Mouse (Mus musculus) granulocyte monocyte progenitor cell, adult 5-6 weeks (primary cell): Measurements from ENCODE around the gene Adamtsl3. TPM values are rescaled to one million over a fixed set of nuclear protein-coding genes. Genes with fewer than 3 reads are reported as not detected.

Experiments
- ATAC-seq: replicated peaks from 2 replicates; pipeline ENCODE4 v1.8.0; 2016; ENCODE audit warnings: mild to moderate bottlenecking, moderate TSS enrichment, inconsistent platforms; ENCODE audit not compliant: poor library complexity, severe bottlenecking
- total RNA-seq, 2 experiments: library from RNA; stranded (forward) in 1 of 2; stranded (reverse) in 1 of 2; fragments of 200-712, 200-1000 nt in 1 of 2; fragments of >200 nt in 1 of 2; fragmentation: Nextera tagmentation in 1 of 2; gene quantifications; 2 replicates each; pipeline ENCODE4 v1.2.3; 2014 to 2017

Gene Adamtsl3
- total RNA-seq, 2 experiments from 2014 or later = not detected

DNA sequence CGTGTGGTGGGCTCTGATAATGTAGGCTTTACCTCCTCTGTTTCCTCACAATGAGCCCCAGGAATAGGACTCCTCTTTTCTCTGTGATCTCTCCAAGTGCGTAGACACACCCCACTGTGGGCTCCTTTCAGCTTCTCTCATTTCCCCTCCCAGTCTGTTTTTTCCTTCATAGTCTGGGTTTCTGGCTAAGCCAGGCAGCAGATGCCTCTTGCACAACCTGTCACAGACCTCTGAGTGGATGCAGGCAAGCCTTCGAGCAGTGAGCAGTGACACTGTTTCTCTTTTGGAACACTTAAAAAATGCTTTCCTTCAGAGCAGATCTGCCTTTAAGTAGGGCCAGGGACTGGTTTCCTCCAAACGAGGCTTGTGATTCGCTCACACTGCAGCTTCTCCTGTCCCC lies 24.2 kb downstream of the Adamtsl3 start:
- peak; percentile 80 for ATAC-seq

DNA sequence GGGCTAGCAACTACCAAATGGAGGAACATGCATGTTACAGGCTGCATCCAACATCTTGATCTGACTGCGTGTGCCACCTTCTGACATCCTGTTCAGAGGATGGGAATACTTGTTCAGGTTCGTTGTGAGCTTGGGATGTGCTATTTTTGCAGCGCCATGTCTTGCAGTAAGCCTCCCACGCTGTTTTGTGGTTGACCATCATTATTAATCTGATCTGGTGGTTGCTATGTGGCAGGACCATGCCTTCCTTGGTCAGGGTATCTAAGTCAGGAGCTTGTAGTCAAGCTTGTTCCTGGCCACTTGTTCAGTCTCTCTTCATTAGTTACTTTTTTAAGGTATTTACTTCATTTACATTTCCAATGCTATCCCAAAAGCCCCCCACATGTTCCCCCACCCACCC lies 24.7 kb downstream of the Adamtsl3 start:
- ATAC-seq = no peak

DNA sequence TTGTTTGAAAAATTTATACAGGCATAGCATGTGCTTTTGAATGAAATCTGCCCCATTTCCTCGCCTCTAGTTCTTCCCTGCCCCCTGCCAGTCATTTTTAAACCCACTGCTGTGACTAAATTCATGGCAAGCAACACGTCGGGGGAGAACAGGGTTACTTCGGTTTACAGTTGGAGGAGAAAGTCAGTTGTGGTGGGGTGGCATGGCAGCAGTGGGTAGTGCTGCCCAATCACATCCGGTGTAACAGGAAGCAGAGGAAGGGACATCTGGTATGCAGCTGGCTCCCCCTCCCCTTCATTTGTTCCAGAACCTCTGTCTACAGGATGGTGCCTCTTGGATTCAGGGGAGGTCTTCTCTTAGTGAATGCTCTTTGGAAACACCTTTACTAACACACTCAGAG lies 25.6 kb downstream of the Adamtsl3 start:
- peak; percentile 67 for ATAC-seq

DNA sequence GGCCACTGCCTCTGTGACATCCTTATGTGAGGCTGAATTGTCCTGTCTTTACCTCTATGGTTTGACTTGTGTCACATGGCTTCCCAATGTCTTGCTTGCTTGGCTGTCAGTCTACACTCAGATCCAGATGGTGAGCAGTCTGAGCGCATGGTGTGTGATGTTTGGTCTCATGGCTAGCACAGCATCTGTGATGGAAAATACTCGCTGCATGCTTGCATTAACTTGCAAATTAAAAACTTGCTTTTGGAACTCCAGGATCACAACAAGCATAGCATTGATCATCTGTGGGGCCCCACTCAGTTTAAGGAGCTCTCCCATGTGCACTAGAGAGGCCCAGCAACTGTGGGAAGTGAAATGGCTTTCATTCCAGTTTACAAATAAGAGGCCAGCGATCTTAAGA lies 29.1 kb downstream of the Adamtsl3 start:
- no peak for ATAC-seq

DNA sequence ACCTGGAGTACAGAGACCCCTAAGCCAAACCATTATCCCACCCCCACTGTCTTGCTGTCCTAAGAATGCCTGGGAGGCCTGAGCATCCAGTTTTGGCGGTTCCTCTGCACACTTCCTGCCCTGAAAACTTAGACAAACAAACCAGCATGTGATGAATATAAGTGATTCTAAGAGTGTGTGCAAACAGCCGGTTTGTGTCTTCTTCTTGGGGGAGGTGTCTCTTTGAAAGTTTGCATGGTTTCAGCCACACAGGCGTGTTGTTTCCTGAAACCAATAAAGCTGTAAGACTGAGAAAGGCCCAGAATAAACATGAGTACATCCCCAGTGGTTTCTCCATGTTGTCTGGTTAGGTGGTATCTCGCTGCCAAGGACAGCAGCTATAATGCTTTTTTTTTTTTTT lies 30.6 kb downstream of the Adamtsl3 start:
- no peak for ATAC-seq

DNA sequence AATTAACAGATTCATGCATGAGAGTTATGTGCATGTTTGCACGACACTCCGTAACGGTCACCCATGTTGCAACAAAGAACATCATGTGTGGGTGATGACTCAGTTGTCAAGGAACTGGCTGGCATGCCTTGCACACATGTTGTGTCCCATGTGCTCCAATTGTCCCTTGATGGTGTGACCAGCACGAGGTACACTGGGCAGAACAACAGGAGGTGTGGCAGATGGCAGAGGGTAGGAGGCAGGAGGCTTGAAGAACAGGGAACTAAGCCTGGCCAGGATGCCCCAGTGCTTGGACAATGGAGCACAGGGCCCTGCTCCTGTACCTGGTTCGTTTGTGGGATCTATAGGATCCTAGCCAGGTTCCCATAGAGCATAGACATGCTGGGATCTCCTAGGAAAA lies 31.0 kb downstream of the Adamtsl3 start:
- no peak for ATAC-seq

DNA sequence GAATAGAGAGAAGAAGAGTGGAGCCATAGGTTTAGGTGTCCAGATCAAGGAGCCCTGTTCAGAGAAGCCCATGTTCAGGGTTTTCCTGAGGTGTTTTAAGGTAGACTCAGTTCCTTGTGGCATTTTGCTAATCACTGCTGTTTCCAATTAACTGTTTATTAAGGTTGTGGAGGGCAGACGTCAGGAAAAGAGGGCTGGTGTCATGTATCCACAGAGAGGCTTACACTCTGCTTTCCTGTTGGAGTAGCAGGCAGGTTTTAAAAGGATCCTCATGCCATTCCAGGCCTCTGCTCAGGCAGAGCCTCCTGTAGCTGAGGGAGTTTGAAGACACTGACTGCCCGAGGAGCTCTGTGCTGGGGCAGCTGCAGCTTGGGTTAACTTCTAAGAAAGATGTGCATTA lies 32.6 kb downstream of the Adamtsl3 start:
- ATAC-seq = no peak

DNA sequence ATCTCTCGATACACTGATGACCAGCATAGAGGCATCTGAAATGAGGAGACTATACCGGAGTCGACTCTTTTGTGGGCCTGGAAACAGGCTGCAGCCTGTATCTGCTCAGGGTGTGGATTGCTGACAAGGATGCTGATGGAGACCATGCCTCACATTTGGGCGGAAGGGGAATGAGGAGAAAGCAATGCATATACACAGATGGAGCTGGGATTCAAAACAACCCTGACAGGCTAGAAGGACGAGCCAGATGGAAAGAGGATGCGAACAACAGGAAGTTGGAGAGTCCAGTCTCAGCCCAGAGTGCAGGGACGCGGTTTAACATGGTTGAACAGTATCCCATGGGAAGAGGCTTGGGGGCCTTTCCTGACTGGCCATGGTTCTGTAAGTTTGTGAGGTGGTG lies 34.6 kb downstream of the Adamtsl3 start:
- no peak for ATAC-seq

DNA sequence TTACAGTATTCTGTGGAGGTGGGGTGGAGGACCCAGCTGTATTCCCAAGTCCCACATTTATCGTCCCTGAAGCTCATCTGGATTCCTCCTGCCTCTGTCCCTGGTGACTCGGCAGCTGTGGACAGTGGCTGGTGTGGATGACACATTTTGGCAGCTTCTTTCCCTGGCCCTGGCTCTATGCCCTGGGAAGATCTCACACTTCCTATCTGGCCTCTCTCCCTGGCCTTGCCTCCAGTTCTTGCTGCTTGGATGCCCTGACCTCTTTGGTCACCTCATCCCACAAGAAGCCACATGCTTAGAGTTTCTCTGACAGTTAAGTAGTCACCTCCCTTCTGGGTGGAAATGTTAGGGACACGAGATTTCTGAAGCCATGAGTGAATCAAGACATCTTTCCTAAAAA lies 35.9 kb downstream of the Adamtsl3 start:
- no peak for ATAC-seq

DNA sequence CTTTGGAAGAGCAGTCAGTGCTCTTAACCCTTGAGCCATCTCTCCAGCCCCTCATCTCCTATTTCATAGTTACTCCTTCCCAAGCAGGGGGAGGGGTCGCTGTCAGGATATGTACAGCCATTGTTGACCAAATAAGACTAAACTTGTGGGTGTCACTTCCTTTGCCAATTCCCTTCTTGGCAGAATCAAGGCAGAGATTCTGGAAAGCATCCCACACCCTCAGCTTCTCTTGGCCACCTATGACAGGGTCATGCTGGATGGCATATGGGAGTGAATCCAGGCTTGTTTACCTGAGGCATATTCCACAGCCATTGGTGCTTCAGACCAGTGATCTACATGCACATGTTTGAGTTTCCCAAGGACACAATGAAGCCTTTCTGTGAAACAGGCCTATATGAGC lies 42.8 kb downstream of the Adamtsl3 start:
- ATAC-seq = no peak

DNA sequence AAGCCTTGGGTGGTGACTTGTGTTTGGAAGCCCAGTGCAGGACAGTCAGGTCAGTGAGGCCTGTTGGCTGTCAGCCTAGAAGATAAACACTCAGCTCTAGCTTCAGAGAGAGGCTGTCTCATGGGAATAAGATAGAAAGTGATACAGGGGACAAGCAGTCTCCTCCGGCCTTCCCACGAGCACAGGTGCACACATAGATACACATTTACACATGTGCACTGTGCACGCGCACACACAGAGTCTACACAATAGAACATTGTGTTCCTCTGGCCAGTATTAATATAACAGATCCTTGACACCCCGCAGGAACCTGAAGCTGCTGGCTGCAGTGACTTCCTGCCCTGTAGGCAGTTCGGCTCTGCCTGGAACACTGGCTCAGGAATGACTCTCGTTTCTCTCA lies 44.3 kb downstream of the Adamtsl3 start:
- ATAC-seq = no peak

DNA sequence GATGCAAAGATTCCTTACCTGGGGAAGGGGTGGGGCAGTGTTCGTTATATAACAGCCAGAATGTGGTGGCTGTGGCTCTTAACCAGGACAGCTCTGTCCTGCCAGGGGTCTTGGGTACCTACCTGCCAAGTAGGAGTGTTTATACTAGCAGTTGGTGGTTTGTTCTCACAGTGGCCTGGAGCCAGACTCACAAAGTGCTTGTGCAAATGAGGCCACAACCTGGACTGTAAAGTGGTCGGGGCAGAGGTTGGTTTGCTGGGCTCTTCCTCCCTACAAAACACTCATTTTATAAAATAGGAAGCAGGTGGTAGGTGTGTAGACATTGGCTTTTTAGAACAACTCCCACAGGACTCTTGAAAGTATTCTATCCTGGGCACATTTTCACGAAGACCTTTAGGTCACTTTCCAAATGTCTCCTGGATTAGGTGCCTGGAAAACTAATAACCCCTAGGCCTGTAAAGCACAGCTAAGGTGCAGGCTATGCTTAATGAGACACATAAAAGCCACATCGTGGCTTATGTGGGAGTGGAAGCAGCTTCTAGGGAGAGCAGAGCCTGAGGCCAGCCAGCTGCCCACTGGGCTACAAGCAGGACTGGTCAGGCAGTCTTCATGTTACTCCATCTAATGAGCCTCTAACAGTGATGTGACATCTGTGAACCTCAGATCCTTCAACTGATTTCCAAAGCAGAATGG lies 47.5 kb downstream of the Adamtsl3 start:
- ATAC-seq = no peak

DNA sequence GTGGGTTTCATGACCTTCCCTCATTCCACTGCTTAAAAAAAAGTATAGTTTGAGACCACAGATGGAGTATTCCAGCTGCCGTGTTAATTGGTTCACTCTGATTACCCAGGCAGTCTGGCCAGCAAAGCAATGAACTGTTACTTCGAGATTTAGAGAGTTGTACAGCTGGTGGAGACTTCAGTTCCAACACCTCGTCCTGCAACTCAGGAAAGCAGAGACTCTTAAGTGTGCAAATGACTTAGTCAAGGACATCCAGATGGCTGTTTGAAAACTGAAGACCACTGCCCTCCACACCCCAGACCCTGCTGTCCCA lies 48.0 kb downstream of the Adamtsl3 start:
- no peak for ATAC-seq

DNA sequence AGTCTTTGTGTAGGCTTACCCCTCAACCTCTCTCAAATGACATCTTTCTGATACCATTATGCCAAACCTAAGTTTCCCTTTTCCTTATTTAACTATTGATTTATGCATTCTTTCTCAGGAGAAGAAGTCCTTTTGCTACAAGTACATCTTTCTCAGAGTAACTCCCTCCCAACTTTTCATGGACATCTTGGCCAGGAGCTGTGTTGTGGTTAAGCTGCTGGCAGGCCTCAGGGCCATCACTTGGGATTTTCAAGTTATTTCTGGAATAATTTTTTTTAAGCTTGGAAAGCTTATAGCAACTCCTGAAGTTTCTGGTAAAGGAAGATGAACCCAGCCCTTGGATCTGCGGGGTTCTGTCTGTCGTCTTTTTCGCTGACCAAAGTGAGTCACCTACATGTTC lies 51.6 kb downstream of the Adamtsl3 start:
- ATAC-seq = no peak

DNA sequence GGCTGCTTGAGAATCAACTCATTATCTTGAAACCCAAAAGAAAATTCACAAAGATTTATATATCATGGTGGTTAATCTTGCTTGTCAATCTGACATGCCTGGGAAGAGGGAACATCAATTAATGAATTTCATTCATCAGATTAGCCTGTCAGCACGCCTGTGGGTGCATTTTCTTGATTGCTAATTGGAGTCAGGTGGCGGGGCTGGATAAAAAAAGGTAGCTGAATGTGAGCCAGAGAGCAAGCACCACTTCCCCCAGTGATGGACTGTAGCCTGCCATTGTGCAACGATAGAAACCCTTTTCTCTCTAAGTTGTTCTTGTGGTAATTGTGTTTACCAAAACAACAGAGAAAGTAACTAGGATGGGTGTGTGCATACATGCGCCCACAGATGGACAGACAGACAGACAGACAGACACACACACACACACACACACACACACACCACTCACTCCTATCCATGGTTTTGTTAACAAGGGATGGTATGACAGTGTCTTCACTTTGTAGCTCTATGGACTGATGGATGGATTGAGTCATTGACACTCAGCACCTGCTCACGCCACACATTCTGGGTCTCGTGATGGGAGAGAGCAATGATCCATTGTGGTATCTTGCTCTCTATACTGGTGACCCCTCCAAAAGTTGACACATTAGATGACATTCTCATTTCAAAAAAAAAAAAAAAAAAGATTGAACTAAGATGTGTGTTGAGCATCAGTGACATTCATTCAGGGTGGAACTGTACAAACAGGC lies 59.1 kb downstream of the Adamtsl3 start:
- ATAC-seq = no peak

DNA sequence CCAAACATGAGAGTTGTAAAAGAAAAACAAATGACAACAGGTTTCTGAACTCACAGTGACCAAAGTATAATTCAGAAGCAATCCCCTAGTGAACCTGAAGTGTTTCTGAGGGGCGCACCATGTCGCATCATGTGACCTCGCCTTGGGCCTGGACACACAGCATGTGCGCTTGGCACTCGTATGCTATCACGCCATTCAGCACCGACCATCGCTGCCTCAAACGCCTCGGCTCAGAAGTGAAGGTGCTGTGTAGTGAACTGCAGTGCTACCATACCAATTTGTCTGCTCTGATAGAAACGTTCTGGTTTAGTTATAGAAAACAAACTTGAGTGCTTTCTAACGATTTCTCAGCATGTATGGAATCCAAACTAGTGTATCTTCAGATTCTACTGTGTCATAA lies 59.7 kb downstream of the Adamtsl3 start:
- ATAC-seq = no peak

DNA sequence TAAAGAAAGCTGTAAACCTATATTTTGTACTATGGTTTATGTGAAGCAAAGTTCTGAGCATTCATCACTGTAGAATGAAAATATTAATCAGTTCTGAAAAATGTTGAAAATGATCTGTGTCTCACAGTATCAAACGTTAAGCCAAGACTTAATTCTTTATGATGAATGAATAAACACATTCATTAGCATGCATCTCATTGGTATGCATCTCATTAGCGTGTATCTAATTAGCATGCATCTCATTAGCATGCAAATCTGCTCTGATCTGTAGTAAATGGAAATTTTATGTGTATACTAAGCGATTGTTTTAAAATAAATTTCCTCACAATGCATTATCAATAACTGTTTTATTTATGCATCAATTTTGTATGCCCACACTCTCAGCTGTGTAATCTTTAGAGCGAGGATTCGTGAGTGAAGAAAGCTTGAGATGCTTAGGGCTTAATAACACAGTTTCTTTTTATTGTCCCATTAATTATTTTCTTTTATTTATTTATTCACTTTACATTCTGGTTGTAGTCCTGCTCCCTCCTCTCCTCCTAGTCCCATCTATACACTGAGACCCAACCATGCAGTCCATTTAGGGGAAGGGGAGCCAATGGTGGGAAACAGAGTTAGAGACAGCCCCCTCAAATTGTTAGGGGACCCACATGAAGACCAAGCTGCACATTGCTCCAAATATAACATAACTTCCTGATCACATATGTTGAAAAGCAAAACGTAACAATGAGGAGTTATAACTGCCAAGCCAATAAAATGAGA lies 60.4 kb downstream of the Adamtsl3 start:
- ATAC-seq = no peak

DNA sequence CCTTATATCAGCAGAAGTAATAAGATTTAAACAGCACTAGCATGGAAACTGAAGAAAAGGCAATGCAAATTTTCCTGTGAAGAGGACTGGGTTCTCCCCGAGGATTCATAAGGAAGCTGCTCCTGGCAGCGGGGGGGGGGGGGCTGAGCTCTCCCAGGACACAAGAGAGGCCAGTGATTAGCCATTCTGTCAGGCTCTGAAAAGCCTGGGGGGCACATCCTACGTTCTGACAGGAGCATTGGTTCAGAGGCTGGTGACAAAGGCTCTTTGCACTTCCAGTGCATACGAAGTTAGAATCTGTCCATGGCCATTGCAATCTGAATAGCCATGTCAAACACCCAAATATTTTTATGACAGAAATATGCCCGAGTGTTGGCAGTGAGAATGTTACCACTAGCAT lies 61.4 kb downstream of the Adamtsl3 start:
- no peak for ATAC-seq

DNA sequence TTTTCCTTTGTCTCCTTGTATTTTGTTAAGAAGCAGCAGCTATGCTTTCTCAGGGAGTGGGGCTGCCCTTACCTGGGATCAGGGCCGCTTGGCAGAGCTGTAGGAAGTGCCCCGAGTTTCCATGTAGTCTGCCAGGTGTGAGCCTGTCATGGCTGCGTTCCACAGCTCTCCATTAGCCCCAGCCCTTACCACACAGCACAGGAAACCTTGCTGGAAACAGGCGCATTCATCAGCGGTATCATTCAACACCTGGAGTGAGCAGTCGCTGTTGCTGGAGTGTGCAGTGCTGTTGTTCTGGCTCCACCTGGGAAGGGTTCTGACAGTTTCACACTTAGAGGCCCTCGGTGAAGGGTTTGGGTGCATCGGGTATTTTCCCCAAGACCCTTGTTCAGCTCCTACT lies 62.1 kb downstream of the Adamtsl3 start:
- no peak for ATAC-seq

DNA sequence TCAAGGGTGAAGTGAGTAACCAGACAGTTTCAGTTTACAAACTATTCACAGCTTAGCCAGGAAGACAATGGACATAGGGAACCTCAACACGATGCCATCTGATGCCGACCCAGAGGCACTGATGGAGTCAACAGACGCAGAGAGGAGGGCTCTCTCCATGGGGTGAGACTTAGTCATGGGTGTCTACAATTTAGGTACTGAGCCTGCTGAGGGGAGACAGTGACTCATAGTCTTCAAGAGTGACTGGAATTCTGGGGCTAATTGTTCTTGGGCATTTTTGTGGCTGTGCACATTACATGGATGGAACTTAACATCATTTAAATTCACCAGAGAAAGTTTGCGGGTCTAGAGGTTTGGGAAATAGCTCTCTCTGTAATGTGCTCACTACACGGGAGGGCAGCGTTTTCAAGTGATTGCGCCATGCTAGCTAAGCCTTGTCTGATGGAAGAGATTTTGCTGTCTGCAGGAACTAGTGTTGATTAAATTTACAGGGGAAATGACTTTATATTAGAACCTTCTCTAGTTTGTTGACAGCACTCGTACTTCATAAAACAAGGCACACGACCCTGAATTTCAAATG lies 70.1 kb downstream of the Adamtsl3 start:
- ATAC-seq = no peak

DNA sequence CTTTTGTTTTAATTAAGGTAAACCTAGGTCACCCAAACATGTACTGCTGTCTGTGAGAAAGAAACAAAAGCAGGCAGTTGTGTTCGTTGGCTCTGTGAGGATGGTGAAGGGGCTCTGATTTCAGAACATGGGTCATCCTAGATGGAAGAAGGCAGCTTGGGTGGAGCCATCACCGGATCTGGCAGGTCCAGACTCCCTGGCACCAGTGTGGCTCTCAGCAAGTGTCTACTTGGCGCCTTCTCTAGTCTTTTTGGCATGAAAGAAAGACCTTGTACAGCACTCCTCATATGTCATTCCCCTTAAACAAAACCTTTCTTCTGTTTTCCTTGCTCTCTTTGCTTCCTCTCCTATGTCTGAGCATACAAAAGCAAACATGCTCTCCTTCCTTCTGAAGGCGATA lies 75.5 kb downstream of the Adamtsl3 start:
- ATAC-seq = no peak
